Mouse (Mus musculus): ENCODE data around the gene Dnajb1. TPM values are rescaled to one million over a fixed set of nuclear protein-coding genes. Genes with fewer than 3 reads are reported as not detected.
A peak's percentile ranks its signal among the peaks of the same experiment; 100 is the strongest.

Gene Dnajb1
- total RNA-seq, 4 experiments from 2014 or later: 25.6 to 40.4 (median 25.8) TPM

DNA sequence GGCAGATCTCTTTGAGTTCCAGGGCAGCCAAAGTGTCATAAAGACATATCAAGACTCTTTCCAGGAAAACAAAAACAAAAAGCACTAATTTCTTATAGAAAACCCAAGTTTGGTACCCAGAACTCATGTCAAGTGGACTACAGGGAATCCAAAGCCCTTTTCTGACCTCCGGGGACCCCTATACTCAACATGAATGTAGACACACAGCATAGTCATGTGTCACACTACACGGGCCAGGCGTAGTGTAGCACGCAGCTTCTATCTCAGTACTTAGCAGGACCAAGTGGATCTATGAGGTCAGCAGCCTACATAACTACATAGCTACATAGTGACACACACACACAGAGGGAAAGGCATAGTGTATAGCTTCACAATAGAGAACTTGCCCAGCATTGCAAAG lies 5.7 kb downstream of the Dnajb1 start:
- DNase-seq: no peak

DNA sequence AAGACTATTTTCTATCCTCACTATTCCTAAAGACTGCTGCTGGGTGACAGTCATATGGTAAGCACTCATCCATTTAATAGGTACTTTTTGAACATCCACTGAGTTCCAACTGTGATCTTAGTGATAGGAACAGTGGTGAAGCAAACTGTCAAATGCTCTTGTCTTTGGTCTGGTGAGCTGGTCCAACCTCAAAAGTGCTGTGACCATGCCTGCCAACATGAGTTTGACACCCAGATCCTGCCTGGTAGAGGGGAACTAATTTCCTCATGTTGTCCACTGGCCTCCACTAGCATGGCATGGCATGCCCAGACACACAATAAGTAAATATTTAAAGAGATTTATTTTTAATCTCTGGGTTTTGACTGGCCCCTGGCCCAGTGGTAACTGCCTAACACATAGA lies 8.6 kb downstream of the Dnajb1 start:
- no peak for DNase-seq

DNA sequence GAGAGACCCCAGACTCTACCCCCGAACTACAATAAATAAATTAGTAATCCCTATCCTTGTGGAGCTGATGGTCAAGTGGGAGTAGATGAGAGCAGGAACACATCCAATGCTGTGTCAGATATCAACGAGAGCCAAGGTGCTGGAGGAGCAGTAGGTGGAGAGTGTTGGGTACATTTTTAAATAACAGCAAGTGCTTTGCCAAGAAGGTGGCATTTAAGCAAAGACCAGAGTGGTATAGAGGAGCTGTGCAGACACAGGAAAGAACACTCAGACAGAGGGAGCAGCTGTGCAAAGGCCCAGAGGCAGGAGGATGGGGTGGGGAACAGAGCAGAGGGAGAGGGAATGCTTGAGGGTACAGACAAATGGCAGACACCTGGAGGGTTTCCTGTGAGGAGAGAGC lies 9.1 kb downstream of the Dnajb1 start:
- no peak for DNase-seq

DNA sequence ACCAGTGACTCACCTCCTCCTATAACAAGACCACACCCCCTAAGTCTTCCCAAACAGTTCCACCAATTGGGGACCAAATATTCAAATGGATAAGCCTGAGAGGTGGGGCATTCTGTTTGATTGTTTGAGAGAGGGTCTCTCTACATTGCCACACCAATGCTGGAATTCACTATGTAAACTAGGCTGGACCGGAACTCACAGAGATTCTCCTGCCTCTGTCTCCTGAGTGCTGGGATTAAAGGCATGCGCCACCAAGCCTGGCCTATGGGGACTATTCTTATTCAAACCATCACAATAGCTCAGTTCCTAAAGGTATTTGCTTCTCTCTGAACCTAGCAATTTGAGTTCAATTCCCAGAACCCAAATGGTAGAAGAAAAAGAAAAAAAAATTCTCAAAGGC lies 10.6 kb downstream of the Dnajb1 start:
- DNase-seq: no peak

DNA sequence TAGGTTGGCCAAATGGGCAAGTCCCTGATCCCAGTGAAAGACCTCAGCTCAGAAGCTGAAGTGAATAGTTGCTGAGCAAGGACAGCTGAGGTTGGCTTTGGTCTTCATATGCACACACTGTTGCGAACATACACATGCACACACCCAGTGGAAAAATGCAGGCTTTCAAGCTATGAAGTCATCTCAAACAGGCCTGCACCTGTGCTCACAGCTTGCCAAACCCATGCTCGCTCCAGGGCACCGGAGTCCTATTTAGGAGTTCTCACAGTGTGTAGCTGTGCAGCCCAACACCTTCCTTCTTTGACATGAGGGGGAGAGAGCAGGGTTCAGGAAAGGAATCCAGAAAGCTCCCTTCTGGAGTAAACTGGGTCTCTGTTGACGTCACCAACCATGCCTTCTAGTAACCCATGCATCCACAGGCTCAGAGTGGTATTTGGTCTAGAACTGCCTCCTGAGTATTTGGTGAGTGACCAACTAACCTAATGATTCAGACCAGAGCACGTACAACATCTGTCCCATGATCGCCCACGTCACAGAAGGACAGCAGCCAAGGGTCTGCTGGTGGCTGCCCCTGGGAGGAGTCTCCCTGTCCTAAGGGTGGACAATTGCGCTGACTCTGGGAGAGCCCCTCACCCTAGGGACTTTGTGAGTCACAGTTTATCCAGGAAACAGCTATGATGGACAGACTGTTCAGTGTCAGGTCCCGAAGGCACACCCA lies 11.7 kb downstream of the Dnajb1 start:
- no peak for DNase-seq

DNA sequence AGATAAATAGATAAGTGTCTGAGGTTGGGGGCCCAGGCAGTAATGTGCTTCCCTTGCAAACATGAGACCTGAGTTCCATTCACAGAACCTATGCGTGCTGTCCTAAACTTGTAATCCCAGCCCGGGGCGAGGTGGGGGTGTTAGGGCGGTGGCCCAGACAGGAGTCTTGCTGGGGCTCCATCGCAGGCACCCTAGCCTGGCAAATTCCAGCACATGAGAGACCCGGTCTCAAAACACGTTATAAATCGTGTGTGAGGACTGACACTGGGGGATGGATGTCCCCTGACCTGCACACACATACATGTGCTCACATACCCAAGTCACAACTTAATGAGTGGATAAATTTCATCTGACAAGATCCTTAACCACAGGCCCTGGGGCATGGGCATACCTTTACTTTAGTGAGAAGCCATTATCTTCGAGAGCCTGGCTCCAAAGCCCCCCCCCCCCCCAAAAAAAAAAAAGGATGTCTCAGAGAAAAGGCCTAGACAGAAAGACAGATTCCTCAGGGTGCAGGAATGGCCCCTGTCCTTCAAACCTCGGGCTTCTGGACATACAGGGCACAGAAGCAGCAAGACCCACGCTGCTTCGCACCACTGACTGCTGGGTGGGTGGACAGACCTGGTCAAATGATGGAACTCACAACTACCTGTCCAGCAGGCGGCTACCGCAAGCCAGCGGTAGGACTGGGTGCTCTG lies 13.8 kb downstream of the Dnajb1 start:
- DNase-seq: no peak

DNA sequence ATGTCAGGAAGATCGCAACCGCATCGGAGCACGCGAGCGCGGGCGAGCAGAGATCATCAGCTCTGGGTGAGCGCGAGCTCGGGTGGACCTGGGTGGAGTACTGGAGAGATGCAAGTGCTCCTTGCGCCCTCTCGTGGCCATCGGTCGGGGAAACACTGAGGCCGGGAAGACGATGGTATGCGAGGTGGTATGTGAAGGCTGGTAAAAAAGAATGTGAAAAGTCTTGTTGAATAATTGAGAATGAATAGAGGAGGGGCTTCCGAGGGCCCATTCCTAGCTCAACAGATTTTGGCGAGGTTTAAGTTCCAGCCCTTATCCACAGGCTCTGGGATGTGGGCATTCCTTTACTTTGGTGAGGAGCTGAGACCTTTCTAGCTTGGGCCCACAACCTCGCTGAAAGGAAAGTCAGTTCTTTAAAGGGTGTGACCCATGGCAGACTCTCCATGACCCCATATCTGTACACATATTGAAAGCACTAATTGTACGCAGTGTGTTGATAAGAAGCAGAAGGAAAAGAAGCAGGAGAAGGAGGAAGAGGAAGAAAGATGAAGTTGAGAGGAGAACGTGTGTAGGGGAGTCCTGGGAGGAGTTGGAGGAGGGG lies 14.5 kb downstream of the Dnajb1 start:
- DNase-seq: peak; percentile 69

DNA sequence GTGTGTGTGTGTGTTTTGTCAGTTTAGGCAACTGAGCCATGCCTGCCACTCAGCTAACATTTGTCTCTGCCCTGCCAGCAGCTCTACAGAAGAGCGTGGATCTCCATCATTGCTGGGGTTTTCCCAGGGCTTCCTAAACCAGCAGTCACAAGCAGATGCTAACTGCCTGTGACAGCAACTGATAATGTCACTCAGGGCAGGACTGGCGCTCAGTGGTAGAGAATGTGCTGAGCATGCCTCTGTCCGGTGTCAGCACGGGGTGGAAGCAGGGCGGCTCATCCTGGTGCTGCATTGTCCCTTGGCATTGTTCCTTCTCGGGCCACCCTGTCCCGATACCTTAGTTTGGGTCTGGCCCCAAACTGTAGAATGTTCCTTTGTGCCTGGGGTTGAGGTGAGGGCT lies 15.6 kb downstream of the Dnajb1 start:
- DNase-seq: no peak

DNA sequence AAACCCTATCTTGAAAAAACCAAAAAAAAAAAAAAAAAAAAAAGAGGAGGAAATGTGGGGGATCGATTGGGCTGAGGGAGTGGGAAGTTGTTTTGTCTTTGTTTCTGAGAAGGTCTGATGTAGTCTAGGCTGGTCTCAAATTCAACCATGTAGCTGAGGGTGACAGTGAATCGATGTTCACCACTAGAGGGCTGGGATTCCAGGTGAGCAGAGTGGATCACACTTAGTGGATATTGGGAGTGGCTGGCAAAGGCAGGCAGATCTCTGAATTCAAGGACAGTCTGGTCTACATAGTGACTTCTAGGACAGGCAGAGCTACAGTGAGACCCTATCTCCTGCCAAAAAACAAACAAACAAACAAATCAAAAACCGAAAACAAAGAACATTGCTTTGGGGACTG lies 16.7 kb downstream of the Dnajb1 start:
- DNase-seq: no peak

DNA sequence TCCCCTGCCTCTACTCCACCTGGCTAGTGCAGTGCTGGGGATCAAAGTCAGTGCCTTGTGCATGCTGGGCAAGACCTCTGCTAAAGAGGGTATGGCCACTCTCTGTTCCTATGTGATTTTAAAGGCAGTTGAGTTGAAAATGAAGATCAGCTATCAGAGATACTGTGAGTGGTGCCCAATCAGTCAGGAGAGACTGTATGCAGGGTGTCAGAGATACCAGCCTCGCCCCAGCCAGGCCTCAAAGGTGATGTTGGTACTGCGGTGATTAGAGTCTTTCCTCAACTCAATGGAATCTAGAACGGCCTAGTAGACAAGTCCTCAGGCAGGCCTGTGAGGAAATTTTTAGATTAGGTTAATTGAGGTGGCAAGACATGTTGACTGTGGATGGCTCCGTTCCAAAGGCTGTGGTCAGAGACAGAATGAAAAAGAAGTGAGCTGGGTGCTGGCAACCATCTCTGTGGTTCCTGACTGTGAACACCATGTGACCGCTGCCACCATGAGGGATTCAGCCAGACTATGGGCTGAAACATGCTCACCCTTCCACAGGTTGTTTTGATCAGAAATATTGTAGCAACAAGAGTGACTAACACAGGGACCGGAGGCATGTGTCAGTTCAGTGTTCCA lies 17.8 kb downstream of the Dnajb1 start:
- DNase-seq: no peak

DNA sequence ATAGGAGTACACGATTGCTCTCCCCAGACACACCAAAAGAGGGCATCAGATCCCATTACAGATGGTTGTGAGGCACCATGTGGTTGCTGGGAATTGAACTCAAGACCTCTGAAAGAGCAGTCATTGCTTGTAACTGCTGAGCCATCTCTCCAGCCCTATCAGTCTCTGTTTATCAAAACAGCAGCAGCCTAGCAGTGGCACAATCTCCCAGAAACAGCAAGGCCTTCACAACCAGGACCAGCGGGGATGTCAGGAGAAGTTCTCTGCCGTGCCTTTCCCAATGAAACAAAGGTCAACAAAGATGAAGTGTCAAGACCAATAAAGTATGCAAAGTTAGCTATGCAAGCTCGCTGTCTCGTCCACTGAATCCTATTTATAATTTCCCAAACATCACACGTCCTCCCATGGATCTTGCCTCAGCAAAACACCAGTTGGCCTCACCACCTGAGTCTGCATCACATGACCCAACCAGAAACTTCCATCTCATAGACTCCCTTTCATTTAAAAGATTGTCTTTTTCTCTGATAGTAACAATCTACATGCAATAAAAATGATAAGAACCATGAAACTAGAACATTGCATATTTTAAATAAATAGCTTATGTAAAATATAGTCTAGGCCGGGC lies 24.2 kb downstream of the Dnajb1 start:
- DNase-seq: no peak

DNA sequence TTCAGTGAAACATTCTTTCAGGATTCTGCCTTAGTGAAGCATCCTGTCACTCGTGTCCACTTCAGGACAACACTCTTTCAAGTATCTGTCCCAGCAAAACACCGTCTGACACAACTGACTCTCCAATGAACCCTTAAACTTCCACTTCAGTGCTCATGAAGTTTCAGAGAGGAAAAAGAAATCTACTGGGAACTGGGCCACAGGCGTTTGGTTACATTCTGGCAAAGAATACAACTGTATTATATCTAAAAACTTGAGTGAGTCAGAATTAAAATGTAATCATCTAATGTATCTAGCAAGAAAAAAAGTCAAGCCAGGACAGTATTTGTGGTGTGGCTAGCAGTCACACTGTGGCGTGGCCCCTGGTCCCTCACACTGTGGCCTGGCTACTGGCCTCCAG lies 30.9 kb downstream of the Dnajb1 start:
- DNase-seq: no peak

DNA sequence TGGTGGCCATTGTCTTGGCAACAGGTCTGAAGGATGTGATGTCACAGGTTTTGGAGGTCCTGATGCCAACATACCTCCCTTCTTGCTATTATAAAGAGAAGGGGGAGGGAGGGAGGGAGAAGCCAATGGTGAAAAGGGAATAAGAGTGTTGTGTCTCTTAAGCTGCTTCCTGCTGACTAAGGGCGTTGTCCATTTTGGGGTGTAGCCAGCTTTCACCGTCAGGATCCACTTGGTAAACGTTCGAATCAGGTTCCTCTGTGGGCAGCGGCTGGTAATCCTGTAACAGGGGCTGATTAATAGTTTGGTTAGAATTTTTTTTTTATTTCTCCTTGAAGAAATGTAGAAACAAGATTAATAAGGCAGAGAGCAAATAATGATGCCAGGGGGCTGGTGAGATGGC lies 31.7 kb downstream of the Dnajb1 start:
- DNase-seq: no peak

DNA sequence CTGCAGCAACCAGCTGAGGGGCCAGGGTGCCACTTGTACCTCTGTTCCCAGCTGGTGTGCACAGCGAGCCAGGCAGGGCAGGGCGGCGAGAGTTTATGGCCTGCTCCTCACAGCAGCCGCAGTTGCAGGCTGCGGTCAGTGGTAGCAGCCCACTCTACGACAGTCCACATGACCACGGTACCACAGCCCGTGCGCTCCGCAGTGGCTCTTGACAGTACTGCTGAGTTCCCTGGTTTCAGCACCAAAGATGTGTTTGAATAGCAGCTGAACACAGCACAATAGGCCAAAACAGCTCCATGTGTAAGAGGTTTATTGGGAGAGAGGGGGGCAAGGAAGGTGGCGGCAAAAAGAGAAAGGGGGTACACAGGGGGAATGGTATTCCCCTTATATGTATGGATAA lies 39.5 kb downstream of the Dnajb1 start:
- no peak for DNase-seq

DNA sequence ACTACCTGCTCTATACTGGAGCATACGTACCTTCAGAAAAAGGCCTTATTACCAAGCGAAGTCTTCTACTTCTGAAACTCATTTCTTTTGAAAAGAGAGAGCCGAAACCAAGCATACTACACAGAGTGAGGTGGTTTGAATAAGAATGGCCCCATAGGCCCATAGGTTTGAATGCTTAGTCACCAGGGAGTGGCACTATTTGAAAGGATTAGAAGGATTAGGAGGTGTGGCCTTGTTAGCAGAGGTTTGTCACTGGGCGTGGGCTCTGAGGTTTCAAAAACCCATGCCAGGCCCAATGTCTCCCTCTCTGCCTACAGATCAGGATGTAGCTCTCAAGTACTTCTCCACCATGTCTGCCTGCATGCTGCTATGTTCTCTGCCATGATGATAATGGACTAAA lies 40.0 kb downstream of the Dnajb1 start:
- no peak for DNase-seq

DNA sequence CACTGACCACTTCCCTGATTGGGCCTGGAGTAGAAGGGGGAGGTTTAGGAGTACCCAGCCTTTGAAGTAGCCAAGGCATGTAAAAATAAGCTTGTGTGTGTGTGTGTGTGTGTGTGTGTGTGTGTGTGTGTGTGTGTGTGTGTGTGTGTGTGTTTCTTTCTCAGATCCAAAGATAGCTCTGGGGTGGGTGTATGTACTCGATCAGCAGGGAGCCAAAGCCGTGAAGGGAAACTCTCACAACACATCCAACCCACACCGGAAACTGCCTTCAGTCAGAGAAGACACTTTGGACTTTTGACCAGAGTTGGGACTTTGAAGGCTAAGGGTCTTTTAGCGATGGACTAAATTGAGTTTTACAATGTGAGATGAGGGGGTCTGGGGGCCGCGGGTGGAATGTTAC lies 41.7 kb downstream of the Dnajb1 start:
- DNase-seq: no peak

DNA sequence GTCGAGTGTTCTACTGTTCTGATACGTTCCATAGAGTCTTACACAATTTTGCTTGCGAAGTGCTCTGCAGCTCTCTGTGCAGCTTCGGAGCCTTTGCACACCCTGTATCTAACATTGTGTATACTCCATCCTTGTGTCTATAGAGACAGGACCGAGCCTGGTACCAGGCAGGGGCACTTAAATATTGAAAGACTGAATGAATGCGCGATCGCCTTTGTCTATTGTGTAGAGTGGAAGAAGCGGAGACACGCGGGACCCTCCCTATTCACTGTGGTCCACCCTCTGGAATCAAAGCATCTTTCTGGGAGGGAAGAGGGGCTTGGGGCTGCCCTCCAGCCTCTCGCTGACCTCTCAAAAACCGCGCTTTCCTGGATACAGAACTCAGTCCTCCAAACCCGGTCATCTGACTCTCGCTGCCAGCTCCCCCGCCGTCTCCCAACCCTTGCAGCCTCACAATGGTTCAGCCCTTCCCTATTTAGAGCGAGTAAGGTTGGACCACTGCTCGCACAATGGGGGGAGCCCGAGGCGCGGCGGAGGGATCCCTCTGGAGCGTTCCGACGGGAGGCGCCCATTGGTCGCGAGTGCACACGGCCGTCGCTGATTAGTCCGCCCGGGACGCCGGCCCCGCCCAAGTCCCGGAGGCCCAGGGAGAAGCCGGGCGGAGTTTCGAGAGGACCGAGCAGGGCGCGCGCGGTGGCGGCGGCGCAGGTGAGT lies 44.2 kb downstream of the Dnajb1 start, which contains the start of gene Gipc1:
TSS of gene Gipc1 (plus strand) at position 648 of the 714 bp plus-strand sequence.
- peak; percentile 96 for DNase-seq

DNA sequence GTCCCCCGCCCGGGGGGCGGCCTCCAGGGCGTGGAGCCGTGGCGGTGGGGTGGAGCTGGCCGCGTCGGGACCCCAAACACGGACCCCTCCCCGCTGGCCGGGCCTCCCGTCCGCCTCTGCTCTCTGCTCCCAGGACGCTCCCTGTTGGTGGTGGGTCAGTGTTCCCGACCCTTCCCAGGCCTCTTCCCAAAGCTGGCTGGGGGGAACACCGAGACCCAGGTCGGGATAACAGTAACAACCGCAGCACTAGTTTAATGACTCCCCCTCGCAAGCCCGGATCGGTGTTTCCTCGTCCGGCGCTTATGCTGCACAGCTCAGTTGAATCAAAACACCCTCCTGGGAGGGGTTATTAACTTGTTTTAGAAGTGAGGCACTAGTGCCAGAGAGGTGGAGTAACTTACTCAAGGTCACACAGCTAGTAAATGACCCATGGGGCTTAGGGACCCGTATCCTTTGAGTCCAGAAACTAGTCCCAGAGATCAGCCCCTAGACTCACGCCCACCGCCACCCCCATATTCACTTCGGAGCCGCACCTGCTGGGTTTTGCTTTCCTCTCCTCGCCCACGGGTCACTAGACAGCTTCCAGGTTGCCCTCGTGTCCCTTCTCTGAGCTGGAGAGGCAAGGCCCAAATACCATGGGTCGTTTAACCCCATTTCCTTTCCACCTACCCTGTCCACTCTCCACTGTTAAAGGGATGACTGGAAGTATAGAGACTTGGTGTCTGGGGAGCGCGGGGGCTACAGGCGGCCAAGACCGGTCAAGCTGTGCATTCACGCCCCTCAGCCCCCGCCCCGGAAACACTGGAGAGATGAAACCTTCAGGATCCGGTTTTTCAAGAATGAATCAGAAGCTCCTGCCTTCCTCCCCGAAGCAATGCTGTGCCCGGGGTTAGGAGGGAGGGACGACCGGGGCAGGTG lies 45.0 kb downstream of the Dnajb1 start:
- DNase-seq: no peak

DNA sequence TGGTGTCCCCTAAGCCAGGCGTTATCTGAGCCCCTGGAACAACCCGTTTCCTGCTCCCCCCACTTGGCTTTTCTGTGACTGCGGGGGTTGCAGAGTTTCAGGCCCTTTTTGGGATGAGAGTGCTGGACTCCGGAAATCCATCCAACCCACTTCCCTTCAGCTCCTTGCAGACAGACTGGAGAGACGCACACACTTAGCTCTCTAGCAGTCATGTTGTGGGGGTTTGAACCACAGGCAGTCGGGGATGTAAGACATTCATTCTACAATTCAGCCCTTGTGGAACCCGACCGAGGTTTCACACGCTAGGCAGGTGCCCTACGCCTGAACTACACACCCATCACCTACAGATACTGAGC lies 45.6 kb downstream of the Dnajb1 start:
- DNase-seq: no peak

DNA sequence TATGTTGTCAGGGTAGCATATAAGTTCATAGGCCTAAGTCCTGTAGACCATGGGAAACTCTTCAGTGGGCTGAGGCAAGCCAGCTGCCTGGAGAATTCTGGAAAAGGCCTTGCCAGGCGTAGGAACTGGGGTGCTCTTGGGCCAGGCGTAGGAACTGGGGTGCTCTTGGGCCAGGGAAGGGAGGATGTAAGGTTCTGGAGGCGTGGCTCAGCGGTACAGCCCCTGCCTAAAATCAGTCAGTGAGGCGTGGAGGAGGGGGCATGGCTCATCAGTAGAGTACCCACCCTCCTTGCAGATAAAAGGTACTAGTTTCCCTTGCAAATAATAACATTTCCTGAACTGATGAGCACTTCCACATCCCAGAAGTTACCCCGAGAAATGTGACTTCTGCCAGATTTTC lies 46.7 kb downstream of the Dnajb1 start:
- DNase-seq: no peak

DNA sequence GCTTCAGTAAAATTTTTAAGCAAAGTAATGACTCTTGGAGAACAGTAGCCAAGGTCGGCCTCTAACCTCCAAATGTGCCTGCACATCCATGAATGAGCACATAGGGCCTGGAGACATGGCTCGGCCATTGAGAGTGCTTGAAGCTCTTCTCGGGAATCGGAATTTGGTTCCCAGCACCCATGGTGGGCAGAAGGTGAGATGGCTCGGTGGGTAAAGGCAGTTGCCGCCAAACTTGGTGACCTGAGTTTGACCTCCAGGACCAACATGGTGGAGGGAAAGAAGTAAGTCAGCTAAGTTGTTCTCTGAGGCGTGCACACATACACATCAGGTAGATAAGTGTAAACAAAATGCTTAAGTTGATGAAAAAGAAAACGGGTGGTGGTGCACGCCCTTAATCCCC lies 48.0 kb downstream of the Dnajb1 start:
- DNase-seq: no peak

Measured in adrenal gland, adult 8-10 months (tissue).